Mouse (Mus musculus): ENCODE results near the gene Trio.

DNA sequence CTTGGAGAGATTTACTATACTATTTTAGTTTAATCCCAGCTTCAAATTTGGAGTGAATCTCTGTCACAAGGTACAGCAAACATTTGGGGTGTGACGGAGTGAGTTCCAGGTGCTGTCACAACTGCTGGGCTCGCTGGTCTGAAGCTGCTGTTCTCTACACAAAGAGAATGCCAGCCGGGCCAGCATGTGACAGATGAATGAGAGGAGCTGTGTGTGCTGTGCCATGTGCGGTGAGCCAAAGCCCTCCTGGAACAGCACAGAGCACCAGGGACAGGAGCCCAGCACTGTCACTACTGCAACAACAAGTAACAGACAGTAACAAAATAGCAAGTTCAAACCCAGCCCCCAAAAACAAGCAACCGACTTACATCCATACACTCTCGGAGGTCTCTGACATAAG is 194.0 kb downstream of the Trio start:
- TF ChIP-seq CTCF (IDR thresholded peaks at IDR 0.05; ENCODE audit: low read depth): no peak
- no peak for TF ChIP-seq EP300 (IDR thresholded peaks at IDR 0.05; ENCODE audit: low read depth)

Measured in liver, postnatal 0 days (tissue).